Mouse (Mus musculus): ENCODE results near the gene Tcerg1l. TPM values are rescaled to one million over a fixed set of nuclear protein-coding genes. Genes with fewer than 3 reads are reported as not detected.

Tcerg1l gene
- polyA plus RNA-seq, 1 experiment: not detected

GRCm38 (mm10) chr7:138246684-138247083 lies 150.8 kb downstream of the Tcerg1l start:
- Histone ChIP-seq H3K36me3 (replicated peaks; ENCODE audit: low read length) (no peaks in the 10 kb centered on the region), H3K4me1 (no peaks in the 10 kb centered on the region), H3K27me3 (replicated peaks) (no peaks in the 10 kb centered on the region), H3K9me3 (peaks cover 22% of the 10 kb centered on the region), H3K4me3 (replicated peaks) (no peak overlapping the region)
- TF ChIP-seq FLI1 (IDR thresholded peaks at IDR 0.05; ENCODE audit: low read length) (no peak), GATA1 (IDR thresholded peaks at IDR 0.05; ENCODE audit: borderline replicate concordance, low read length) (no peak)

- Histone ChIP-seq H3K36me3 (replicated peaks; ENCODE audit: low read length) (no peaks in the 10 kb centered on the region), H3K4me1 (peaks cover 4% of the 10 kb centered on the region), H3K4me3 (replicated peaks) (no peak overlapping the region), H3K9me3 (peaks cover 27% of the 10 kb centered on the region), H3K27me3 (replicated peaks) (no peaks in the 10 kb centered on the region)
- no peak for TF ChIP-seq FLI1 (IDR thresholded peaks at IDR 0.05; ENCODE audit: low read length)
- no peak for TF ChIP-seq GATA1 (IDR thresholded peaks at IDR 0.05; ENCODE audit: borderline replicate concordance, low read length)
These were observed 155.3 kb downstream of the Tcerg1l start for GRCm38 (mm10) chr7:138242229-138242628.

GRCm38 (mm10) chr7:138237708-138238225 lies 159.8 kb downstream of the Tcerg1l start:
- H3K36me3 ChIP-seq (replicated peaks; ENCODE audit: low read length): no peaks in the 10 kb centered on the region
- peaks cover 4% of the 10 kb centered on the region for H3K4me1 ChIP-seq
- no peak for TF ChIP-seq FLI1 (IDR thresholded peaks at IDR 0.05; ENCODE audit: low read length)
- TF ChIP-seq GATA1 (IDR thresholded peaks at IDR 0.05; ENCODE audit: borderline replicate concordance, low read length): no peak
- H3K9me3 ChIP-seq: peaks cover 9% of the 10 kb centered on the region
- no peaks in the 10 kb centered on the region for H3K27me3 ChIP-seq (replicated peaks)
- H3K4me3 ChIP-seq (replicated peaks): no peak overlapping the region

- TF ChIP-seq GATA1 (IDR thresholded peaks at IDR 0.05; ENCODE audit: borderline replicate concordance, low read length) (no peak), FLI1 (IDR thresholded peaks at IDR 0.05; ENCODE audit: low read length) (no peak)
- Histone ChIP-seq H3K36me3 (replicated peaks; ENCODE audit: low read length) (no peaks in the 10 kb centered on the region), H3K4me3 (replicated peaks) (no peak overlapping the region), H3K27me3 (replicated peaks) (no peaks in the 10 kb centered on the region), H3K9me3 (no peaks in the 10 kb centered on the region), H3K4me1 (no peaks in the 10 kb centered on the region)
These were observed 173.3 kb downstream of the Tcerg1l start for GRCm38 (mm10) chr7:138224252-138224651.

GRCm38 (mm10) chr7:138222951-138223350 lies 174.6 kb downstream of the Tcerg1l start:
- no peaks in the 10 kb centered on the region for H3K27me3 ChIP-seq (replicated peaks)
- no peak overlapping the region for H3K4me3 ChIP-seq (replicated peaks)
- no peak for TF ChIP-seq FLI1 (IDR thresholded peaks at IDR 0.05; ENCODE audit: low read length)
- no peak for TF ChIP-seq GATA1 (IDR thresholded peaks at IDR 0.05; ENCODE audit: borderline replicate concordance, low read length)
- no peaks in the 10 kb centered on the region for H3K36me3 ChIP-seq (replicated peaks; ENCODE audit: low read length)
- no peaks in the 10 kb centered on the region for H3K4me1 ChIP-seq
- H3K9me3 ChIP-seq: no peaks in the 10 kb centered on the region

- Histone ChIP-seq H3K9me3 (no peaks in the 10 kb centered on the region), H3K4me3 (replicated peaks) (no peak overlapping the region), H3K27me3 (replicated peaks) (no peaks in the 10 kb centered on the region), H3K36me3 (replicated peaks; ENCODE audit: low read length) (no peaks in the 10 kb centered on the region), H3K4me1 (no peaks in the 10 kb centered on the region)
- TF ChIP-seq FLI1 (IDR thresholded peaks at IDR 0.05; ENCODE audit: low read length): no peak
- TF ChIP-seq GATA1 (IDR thresholded peaks at IDR 0.05; ENCODE audit: borderline replicate concordance, low read length): no peak
These were observed 179.9 kb downstream of the Tcerg1l start for GRCm38 (mm10) chr7:138217556-138218098.

GRCm38 (mm10) chr7:138215177-138215830 lies 182.2 kb downstream of the Tcerg1l start:
- no peaks in the 10 kb centered on the region for H3K36me3 ChIP-seq (replicated peaks; ENCODE audit: low read length)
- H3K4me1 ChIP-seq: no peaks in the 10 kb centered on the region
- no peaks in the 10 kb centered on the region for H3K27me3 ChIP-seq (replicated peaks)
- no peaks in the 10 kb centered on the region for H3K9me3 ChIP-seq
- no peak for TF ChIP-seq FLI1 (IDR thresholded peaks at IDR 0.05; ENCODE audit: low read length)
- no peak for TF ChIP-seq GATA1 (IDR thresholded peaks at IDR 0.05; ENCODE audit: borderline replicate concordance, low read length)
- H3K4me3 ChIP-seq (replicated peaks): no peak overlapping the region

- Histone ChIP-seq H3K9me3 (no peaks in the 10 kb centered on the region), H3K27me3 (replicated peaks) (no peaks in the 10 kb centered on the region), H3K4me1 (no peaks in the 10 kb centered on the region), H3K36me3 (replicated peaks; ENCODE audit: low read length) (no peaks in the 10 kb centered on the region), H3K4me3 (replicated peaks) (no peak overlapping the region)
- TF ChIP-seq GATA1 (IDR thresholded peaks at IDR 0.05; ENCODE audit: borderline replicate concordance, low read length): no peak
- no peak for TF ChIP-seq FLI1 (IDR thresholded peaks at IDR 0.05; ENCODE audit: low read length)
These were observed 182.8 kb downstream of the Tcerg1l start for GRCm38 (mm10) chr7:138214710-138215109.

GRCm38 (mm10) chr7:138209769-138210168 lies 187.8 kb downstream of the Tcerg1l start:
- H3K9me3 ChIP-seq: no peaks in the 10 kb centered on the region
- H3K4me3 ChIP-seq (replicated peaks): no peak overlapping the region
- H3K4me1 ChIP-seq: 0 out of 2 replicates have a peak, but pooled peaks cover 4% of the 10 kb centered on the region
- TF ChIP-seq FLI1 (IDR thresholded peaks at IDR 0.05; ENCODE audit: low read length) (no peak), GATA1 (IDR thresholded peaks at IDR 0.05; ENCODE audit: borderline replicate concordance, low read length) (no peak)
- no peaks in the 10 kb centered on the region for H3K36me3 ChIP-seq (replicated peaks; ENCODE audit: low read length)
- H3K27me3 ChIP-seq (replicated peaks): no peaks in the 10 kb centered on the region

- TF ChIP-seq GATA1 (IDR thresholded peaks at IDR 0.05; ENCODE audit: borderline replicate concordance, low read length) (no peak), FLI1 (IDR thresholded peaks at IDR 0.05; ENCODE audit: low read length) (no peak)
- H3K9me3 ChIP-seq: no peaks in the 10 kb centered on the region
- H3K4me3 ChIP-seq (replicated peaks): no peak overlapping the region
- no peaks in the 10 kb centered on the region for H3K36me3 ChIP-seq (replicated peaks; ENCODE audit: low read length)
- H3K27me3 ChIP-seq (replicated peaks): no peaks in the 10 kb centered on the region
- H3K4me1 ChIP-seq: 0 out of 2 replicates have a peak, but pooled peaks cover 4% of the 10 kb centered on the region
These were observed 192.4 kb downstream of the Tcerg1l start for GRCm38 (mm10) chr7:138205124-138205523.

Measured in megakaryocyte, embryonic 14.5 days (primary cell).